Mouse (Mus musculus): Measurements from ENCODE around the gene Lamc3. TPM values are rescaled to one million over a fixed set of nuclear protein-coding genes. Genes with fewer than 3 reads are reported as not detected.

Gene Lamc3
- total RNA-seq (2014; fragmentation: Nextera tagmentation) = not detected in 2 replicates
- total RNA-seq (2017) = not detected in 2 replicates
- not detected in 2 replicates for polyA plus RNA-seq (2012)

- no peak for TF ChIP-seq GATA1 (IDR thresholded peaks at IDR 0.05; ENCODE audit: borderline replicate concordance, low read length)
- no peak for TF ChIP-seq GATA2 (IDR thresholded peaks at IDR 0.05; ENCODE audit: borderline replicate concordance, low read depth, low read length)
- H3K4me3 ChIP-seq (ENCODE audit: low read depth, low read length) = no peak within 1 kb of the TSS
- ATAC-seq (ENCODE audit: extremely low read depth, insufficient number of reproducible peaks, low FRiP score, poor library complexity, severe bottlenecking) = no peak
Measured at GRCm38 (mm10) chr2:31887030-31887429, at the start of gene Lamc3. TSS of gene Lamc3 (plus strand) at chr2:31887291.

GRCm38 (mm10) chr2:31838868-31839267 lies 48.2 kb upstream of the Lamc3 start:
- TF ChIP-seq GATA2 (IDR thresholded peaks at IDR 0.05; ENCODE audit: borderline replicate concordance, low read depth, low read length) = no peak
- TF ChIP-seq CTCF (IDR thresholded peaks at IDR 0.05; ENCODE audit: low read depth, low read length) = no peak
- no peak for TF ChIP-seq POLR2AphosphoS5 (IDR thresholded peaks at IDR 0.05; ENCODE audit: insufficient replicate concordance, low read depth, low read length)
- no peak for TF ChIP-seq GATA1 (IDR thresholded peaks at IDR 0.05; ENCODE audit: borderline replicate concordance, low read length)
- no peak for TF ChIP-seq TAL1 (conservative IDR thresholded peaks at IDR 0.05; ENCODE audit: low read depth, low read length)
- ATAC-seq (ENCODE audit: extremely low read depth, insufficient number of reproducible peaks, low FRiP score, poor library complexity, severe bottlenecking) (no peak), DNase-seq (ENCODE audit: low spot score) (no peak)
- no peaks in the 10 kb centered on the region for H3K9me3 ChIP-seq (replicated peaks)
- no peak overlapping the region for H3K4me3 ChIP-seq (ENCODE audit: low read depth, low read length)
- H3K27me3 ChIP-seq (ENCODE audit: insufficient read depth, low read length) = peaks cover 36% of the 10 kb centered on the region; the same call in 1 of the 2 replicates
- no peaks in the 10 kb centered on the region for H3K4me1 ChIP-seq (ENCODE audit: insufficient read depth, low read depth, low read length)
- H3K36me3 ChIP-seq (replicated peaks) = no peaks in the 10 kb centered on the region

More at GRCm38 (mm10) chr2:31887030-31887429, at the start of gene Lamc3:
- Histone ChIP-seq H3K9me3 (replicated peaks) (no peaks in the 10 kb centered on the region), H3K27me3 (ENCODE audit: insufficient read depth, low read length) (peaks cover 64% of the 10 kb centered on the region), H3K4me1 (ENCODE audit: insufficient read depth, low read depth, low read length) (peaks cover 2% of the 10 kb centered on the region; the same call in 1 of the 2 replicates), H3K36me3 (replicated peaks) (no peaks in the 10 kb centered on the region)
- no peak for DNase-seq (ENCODE audit: low spot score)

GRCm38 (mm10) chr2:31844729-31845136 lies 42.4 kb upstream of the Lamc3 start:
- Histone ChIP-seq H3K27me3 (ENCODE audit: insufficient read depth, low read length) (peaks cover 24% of the 10 kb centered on the region; the same call in 1 of the 2 replicates), H3K4me3 (ENCODE audit: low read depth, low read length) (no peak overlapping the region), H3K9me3 (replicated peaks) (no peaks in the 10 kb centered on the region), H3K4me1 (ENCODE audit: insufficient read depth, low read depth, low read length) (peaks cover 5% of the 10 kb centered on the region), H3K36me3 (replicated peaks) (no peaks in the 10 kb centered on the region)
- ATAC-seq (ENCODE audit: extremely low read depth, insufficient number of reproducible peaks, low FRiP score, poor library complexity, severe bottlenecking) (no peak), DNase-seq (ENCODE audit: low spot score) (no peak)
- TF ChIP-seq TAL1 (conservative IDR thresholded peaks at IDR 0.05; ENCODE audit: low read depth, low read length) (no peak), POLR2AphosphoS5 (IDR thresholded peaks at IDR 0.05; ENCODE audit: insufficient replicate concordance, low read depth, low read length) (no peak), GATA1 (IDR thresholded peaks at IDR 0.05; ENCODE audit: borderline replicate concordance, low read length) (no peak), GATA2 (IDR thresholded peaks at IDR 0.05; ENCODE audit: borderline replicate concordance, low read depth, low read length) (no peak), CTCF (IDR thresholded peaks at IDR 0.05; ENCODE audit: low read depth, low read length) (no peak)

- peaks cover 20% of the 10 kb centered on the region; the same call in 1 of the 2 replicates for H3K27me3 ChIP-seq (ENCODE audit: insufficient read depth, low read length)
- H3K4me1 ChIP-seq (ENCODE audit: insufficient read depth, low read depth, low read length) = peaks cover 5% of the 10 kb centered on the region
- ATAC-seq (ENCODE audit: extremely low read depth, insufficient number of reproducible peaks, low FRiP score, poor library complexity, severe bottlenecking) (no peak), DNase-seq (ENCODE audit: low spot score) (no peak)
- no peak for TF ChIP-seq CTCF (IDR thresholded peaks at IDR 0.05; ENCODE audit: low read depth, low read length)
- H3K4me3 ChIP-seq (ENCODE audit: low read depth, low read length) = no peak overlapping the region
- H3K36me3 ChIP-seq (replicated peaks) = no peaks in the 10 kb centered on the region
- H3K9me3 ChIP-seq (replicated peaks) = no peaks in the 10 kb centered on the region
Measured at GRCm38 (mm10) chr2:31845512-31845895, 41.6 kb upstream of the Lamc3 start.

- ATAC-seq (ENCODE audit: extremely low read depth, insufficient number of reproducible peaks, low FRiP score, poor library complexity, severe bottlenecking) (no peak), DNase-seq (ENCODE audit: low spot score) (no peak)
- no peak within 1 kb of the TSS for H3K4me3 ChIP-seq (ENCODE audit: low read depth, low read length)
Measured at GRCm38 (mm10) chr2:31845896-31846691, 41.0 kb upstream of the Lamc3 start, which contains the start of gene Fibcd1. TSS of gene Fibcd1 (minus strand) at chr2:31846005.

GRCm38 (mm10) chr2:31846692-31847660 lies 40.1 kb upstream of the Lamc3 start:
- H3K27me3 ChIP-seq (ENCODE audit: insufficient read depth, low read length) = peaks cover 20% of the 10 kb centered on the region; the same call in 1 of the 2 replicates
- H3K9me3 ChIP-seq (replicated peaks) = no peaks in the 10 kb centered on the region
- no peak for DNase-seq (ENCODE audit: low spot score)
- H3K4me1 ChIP-seq (ENCODE audit: insufficient read depth, low read depth, low read length) = peaks cover 5% of the 10 kb centered on the region
- TF ChIP-seq GATA2 (IDR thresholded peaks at IDR 0.05; ENCODE audit: borderline replicate concordance, low read depth, low read length) (no peak), GATA1 (IDR thresholded peaks at IDR 0.05; ENCODE audit: borderline replicate concordance, low read length) (no peak), POLR2AphosphoS5 (IDR thresholded peaks at IDR 0.05; ENCODE audit: insufficient replicate concordance, low read depth, low read length) (no peak)
- H3K4me3 ChIP-seq (ENCODE audit: low read depth, low read length) = no peak overlapping the region
- no peak for ATAC-seq (ENCODE audit: extremely low read depth, insufficient number of reproducible peaks, low FRiP score, poor library complexity, severe bottlenecking)
- H3K36me3 ChIP-seq (replicated peaks) = no peaks in the 10 kb centered on the region

More at GRCm38 (mm10) chr2:31845896-31846691, 41.0 kb upstream of the Lamc3 start, which contains the start of gene Fibcd1:
- peaks cover 5% of the 10 kb centered on the region for H3K4me1 ChIP-seq (ENCODE audit: insufficient read depth, low read depth, low read length)
- no peaks in the 10 kb centered on the region for H3K9me3 ChIP-seq (replicated peaks)
- TF ChIP-seq GATA2 (IDR thresholded peaks at IDR 0.05; ENCODE audit: borderline replicate concordance, low read depth, low read length) (no peak), CTCF (IDR thresholded peaks at IDR 0.05; ENCODE audit: low read depth, low read length) (no peak), GATA1 (IDR thresholded peaks at IDR 0.05; ENCODE audit: borderline replicate concordance, low read length) (no peak), TAL1 (conservative IDR thresholded peaks at IDR 0.05; ENCODE audit: low read depth, low read length) (no peak), POLR2AphosphoS5 (IDR thresholded peaks at IDR 0.05; ENCODE audit: insufficient replicate concordance, low read depth, low read length) (no peak)
- H3K36me3 ChIP-seq (replicated peaks) = no peaks in the 10 kb centered on the region
- peaks cover 20% of the 10 kb centered on the region; the same call in 1 of the 2 replicates for H3K27me3 ChIP-seq (ENCODE audit: insufficient read depth, low read length)
